Mouse (Mus musculus): ENCODE data around the gene Ttc21b. TPM values are rescaled to one million over a fixed set of nuclear protein-coding genes. Genes with fewer than 3 reads are reported as not detected.

Gene Ttc21b
- polyA plus RNA-seq, 1 experiment from 2014 or later, result 19.2 TPM

DNA sequence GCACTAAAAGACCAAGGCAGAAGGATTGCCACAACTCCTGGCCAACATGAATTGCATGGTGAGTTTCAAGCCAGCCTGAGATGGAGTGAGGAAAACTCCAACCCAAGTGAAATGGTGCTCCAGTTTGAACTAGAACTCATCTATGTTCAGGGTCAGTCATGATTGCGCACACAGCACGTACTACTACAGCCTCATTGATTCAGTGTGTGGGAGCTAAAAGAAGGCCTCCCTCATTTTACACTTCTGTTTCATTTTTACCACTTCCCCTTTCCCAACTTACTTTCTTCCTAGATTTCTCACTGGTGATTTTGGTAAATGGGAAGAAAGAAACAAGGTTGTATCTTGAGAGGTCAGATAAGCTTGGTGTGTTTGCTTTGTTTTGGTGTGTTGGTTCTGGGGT is 114.1 kb downstream of the Ttc21b start:
- in situ Hi-C loops (cut with MboI; ENCODE audit: low pct_unique_long_range_greater_than_20kb), result no loop called here
- DNase-seq (ENCODE audit: low read depth, low spot score) (no peak), ATAC-seq (no peak)
- ChIA-PET CTCF (interaction anchor here (1.1 to 1.6 kb wide), 2 partner anchors 10 to 12 kb away, joined by 4 read pairs; no protein-coding TSS in a partner anchor), POLR2A (no interaction called here)
- H3K27me3 ChIP-seq, result no peaks in the 10 kb centered on the region
- no peak for TF ChIP-seq CTCF (IDR thresholded peaks at IDR 0.05)

DNA sequence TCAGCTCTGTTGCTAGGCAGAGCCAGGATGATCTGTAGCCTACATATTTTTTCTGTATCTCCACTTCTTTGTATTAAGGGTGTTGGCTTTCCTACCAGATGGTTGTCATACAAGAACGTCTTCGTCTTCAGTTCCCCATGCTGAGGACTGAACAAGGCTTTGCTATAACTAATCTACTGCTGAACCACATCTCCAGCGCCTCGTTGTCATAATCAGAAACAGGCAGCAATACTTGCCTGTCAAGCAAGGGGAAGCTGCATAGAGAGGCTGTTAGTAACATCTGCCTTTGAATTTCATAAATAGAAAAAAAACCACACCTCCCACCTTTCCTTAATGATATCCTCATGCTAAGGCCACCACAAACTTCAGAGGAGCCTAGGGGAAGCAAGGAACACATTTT is 116.2 kb downstream of the Ttc21b start:
- DNase-seq (ENCODE audit: low read depth, low spot score) (no peak), ATAC-seq (no peak)
- no peaks in the 10 kb centered on the region for H3K27me3 ChIP-seq
- no peak for TF ChIP-seq CTCF (IDR thresholded peaks at IDR 0.05)
- ChIA-PET POLR2A (no interaction called here), CTCF (no interaction called here)
- in situ Hi-C loops (cut with MboI; ENCODE audit: low pct_unique_long_range_greater_than_20kb), result no loop called here

Other genes starting within 250 kb of the Ttc21b start
- gene Galnt3, start 131.6 kb downstream of the Ttc21b start, polyA plus RNA-seq (2021), result 0.98 TPM
- gene Scn1a, start 184.2 kb upstream of the Ttc21b start, polyA plus RNA-seq (2021), result not detected